Mouse (Mus musculus) G1E (cell line): ENCODE results near the gene Eef1akmt4.

Experiments used
- CTCF ChIP-seq: IDR thresholded peaks from 2 replicates; pipeline ENCODE4 v1.5.1; 2012; ENCODE audit warnings: low read depth, low read length, inconsistent platforms, mixed read lengths
- GATA1 ChIP-seq: IDR thresholded peaks from 2 replicates; pipeline ENCODE4 v1.6.1; 2012; ENCODE audit warnings: borderline replicate concordance, low read length, inconsistent platforms, mixed read lengths
- GATA2 ChIP-seq: IDR thresholded peaks from 2 replicates; pipeline ENCODE4 v1.6.1; 2012; ENCODE audit warnings: low read depth, low read length, inconsistent platforms, borderline replicate concordance
- TAL1 ChIP-seq: conservative IDR thresholded peaks from 2 replicates; pipeline ENCODE4 v1.6.1; 2012; ENCODE audit warnings: low read depth, low read length, inconsistent platforms, mixed read lengths

- no peak for TF ChIP-seq CTCF
- TF ChIP-seq GATA1, result no peak
- TF ChIP-seq TAL1, result no peak
- TF ChIP-seq GATA2, result no peak
Observed at GRCm38 (mm10) chr16:20565075-20565474, 46.3 kb upstream of the Eef1akmt4 start.
